Mouse (Mus musculus): Measurements from ENCODE around the gene Gcgr. TPM values are rescaled to one million over a fixed set of nuclear protein-coding genes. Genes with fewer than 3 reads are reported as not detected.

The Gcgr gene
- total RNA-seq, 1 experiment: 0.40 TPM

- H3K9ac ChIP-seq (ENCODE audit: insufficient read depth, low read depth, low read length, poor library complexity, severe bottlenecking): peak overlapping the region; percentile 30; the same call in 1 of the 2 replicates
- no peak overlapping the region for H3K27ac ChIP-seq (ENCODE audit: insufficient read depth, low read depth, low read length, poor library complexity, severe bottlenecking)
- H3K4me1 ChIP-seq (ENCODE audit: control insufficient read depth in 2 of 2, insufficient read depth in 2 of 2, low read length in 2 of 2, poor library complexity in 1 of 2): peaks cover 0 to 15% of the 10 kb centered on the region in 2 experiments; a peak in 1 of 4 replicates
- no peak for TF ChIP-seq MAFK (IDR thresholded peaks at IDR 0.05; ENCODE audit: insufficient read depth, low read depth, low read length)
- TF ChIP-seq ZC3H11A (IDR thresholded peaks at IDR 0.05; ENCODE audit: borderline replicate concordance, low read depth, low read length): no peak
- no peak overlapping the region for H3K4me3 ChIP-seq (ENCODE audit: insufficient read depth in 1 of 2, low read depth in 1 of 2, low read length in 2 of 2, poor library complexity in 1 of 2, severe bottlenecking in 1 of 2)
- no peak for DNase-seq (ENCODE audit: low read depth, low spot score)
- in situ Hi-C loops (cut with MboI; ENCODE audit: low sequenced_read_pairs in 2 of 2, unreplicated experiment in 2 of 2): no loop called here
- H3K36me3 ChIP-seq (ENCODE audit: control insufficient read depth, insufficient read depth, low read length, poor library complexity, severe bottlenecking): peaks cover 4% of the 10 kb centered on the region; the same call in 1 of the 2 replicates
- H3K9me3 ChIP-seq (ENCODE audit: control insufficient read depth, insufficient read depth, low read depth, low read length): no peaks in the 10 kb centered on the region
Observed at GRCm38 (mm10) chr11:120539285-120540014, 9.0 kb downstream of the Gcgr start.

DNA sequence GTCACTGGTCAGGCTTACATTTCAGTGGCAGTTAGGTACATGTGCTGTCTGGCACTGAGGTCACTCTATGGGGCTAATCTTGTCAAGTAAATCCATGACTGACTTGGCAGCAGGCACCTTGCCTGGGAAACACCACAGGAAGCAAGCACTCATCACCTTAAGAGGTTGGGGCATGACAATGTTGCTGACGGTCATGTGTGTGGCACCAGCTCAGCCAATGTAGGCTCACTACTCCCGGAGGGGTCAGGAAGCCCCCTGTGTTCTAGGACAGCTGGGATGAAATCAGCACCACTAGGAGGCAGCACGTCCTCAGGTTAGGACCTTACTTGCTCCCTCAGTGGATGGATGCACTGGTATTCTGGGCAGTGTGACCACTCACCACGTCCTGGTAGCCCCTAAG is 11.4 kb downstream of the Gcgr start:
- Histone ChIP-seq H3K27ac (ENCODE audit: insufficient read depth, low read depth, low read length, poor library complexity, severe bottlenecking) (no peak overlapping the region), H3K36me3 (ENCODE audit: control insufficient read depth, insufficient read depth, low read length, poor library complexity, severe bottlenecking) (peaks cover 5% of the 10 kb centered on the region; the same call in 1 of the 2 replicates), H3K4me3 (ENCODE audit: insufficient read depth in 1 of 2, low read depth in 1 of 2, low read length in 2 of 2, poor library complexity in 1 of 2, severe bottlenecking in 1 of 2) (no peak overlapping the region), H3K9ac (ENCODE audit: insufficient read depth, low read depth, low read length, poor library complexity, severe bottlenecking) (no peak overlapping the region), H3K9me3 (ENCODE audit: control insufficient read depth, insufficient read depth, low read depth, low read length) (no peaks in the 10 kb centered on the region), H3K4me1 (ENCODE audit: control insufficient read depth in 2 of 2, insufficient read depth in 2 of 2, low read length in 2 of 2, poor library complexity in 1 of 2) (peaks cover 0 to 15% of the 10 kb centered on the region in 2 experiments; a peak in 1 of 4 replicates)
- no peak for TF ChIP-seq CHD2 (IDR thresholded peaks at IDR 0.05; ENCODE audit: low read depth, low read length)
- no peak for TF ChIP-seq ZNF384 (IDR thresholded peaks at IDR 0.05; ENCODE audit: low read depth, low read length)
- TF ChIP-seq HCFC1 (IDR thresholded peaks at IDR 0.05; ENCODE audit: borderline replicate concordance, insufficient read depth, low read length): no peak
- no peak for TF ChIP-seq MAFK (IDR thresholded peaks at IDR 0.05; ENCODE audit: insufficient read depth, low read depth, low read length)
- TF ChIP-seq ZC3H11A (IDR thresholded peaks at IDR 0.05; ENCODE audit: borderline replicate concordance, low read depth, low read length): no peak
- in situ Hi-C loops (cut with MboI; ENCODE audit: low sequenced_read_pairs in 2 of 2, unreplicated experiment in 2 of 2): no loop called here
- DNase-seq (ENCODE audit: low read depth, low spot score): no peak

DNA sequence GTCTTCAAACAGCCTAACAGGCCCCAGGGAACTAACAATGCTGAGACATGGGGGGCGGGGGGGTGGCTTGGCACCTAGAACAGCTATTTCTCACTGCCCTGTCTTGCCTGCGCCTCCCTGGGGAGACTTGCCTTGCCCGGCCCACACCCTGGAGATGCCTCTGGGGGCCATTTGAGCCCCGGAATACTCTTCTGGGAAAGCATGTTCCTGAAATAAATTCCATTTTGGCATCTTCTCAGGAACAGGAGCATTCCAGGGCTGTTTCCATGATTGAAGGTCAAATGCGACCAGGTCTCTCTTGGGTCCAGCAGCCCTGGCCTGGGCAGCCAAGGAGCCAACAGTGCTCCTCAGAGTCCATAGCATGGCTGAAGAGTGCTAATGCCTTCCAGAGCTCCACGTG is 11.9 kb downstream of the Gcgr start:
- no peak for DNase-seq (ENCODE audit: low read depth, low spot score)
- Histone ChIP-seq H3K4me3 (ENCODE audit: insufficient read depth in 1 of 2, low read depth in 1 of 2, low read length in 2 of 2, poor library complexity in 1 of 2, severe bottlenecking in 1 of 2) (no peak overlapping the region), H3K36me3 (ENCODE audit: control insufficient read depth, insufficient read depth, low read length, poor library complexity, severe bottlenecking) (peaks cover 5% of the 10 kb centered on the region; the same call in 1 of the 2 replicates), H3K9ac (ENCODE audit: insufficient read depth, low read depth, low read length, poor library complexity, severe bottlenecking) (no peak overlapping the region), H3K4me1 (ENCODE audit: control insufficient read depth in 2 of 2, insufficient read depth in 2 of 2, low read length in 2 of 2, poor library complexity in 1 of 2) (peaks cover 0 to 15% of the 10 kb centered on the region in 2 experiments; a peak in 1 of 4 replicates), H3K27ac (ENCODE audit: insufficient read depth, low read depth, low read length, poor library complexity, severe bottlenecking) (no peak overlapping the region), H3K9me3 (ENCODE audit: control insufficient read depth, insufficient read depth, low read depth, low read length) (no peaks in the 10 kb centered on the region)
- TF ChIP-seq ZC3H11A (IDR thresholded peaks at IDR 0.05; ENCODE audit: borderline replicate concordance, low read depth, low read length): no peak
- TF ChIP-seq CHD2 (IDR thresholded peaks at IDR 0.05; ENCODE audit: low read depth, low read length): no peak
- TF ChIP-seq MAFK (IDR thresholded peaks at IDR 0.05; ENCODE audit: insufficient read depth, low read depth, low read length): no peak
- TF ChIP-seq ZNF384 (IDR thresholded peaks at IDR 0.05; ENCODE audit: low read depth, low read length): no peak
- TF ChIP-seq HCFC1 (IDR thresholded peaks at IDR 0.05; ENCODE audit: borderline replicate concordance, insufficient read depth, low read length): no peak
- in situ Hi-C loops (cut with MboI; ENCODE audit: low sequenced_read_pairs in 2 of 2, unreplicated experiment in 2 of 2): no loop called here

DNA sequence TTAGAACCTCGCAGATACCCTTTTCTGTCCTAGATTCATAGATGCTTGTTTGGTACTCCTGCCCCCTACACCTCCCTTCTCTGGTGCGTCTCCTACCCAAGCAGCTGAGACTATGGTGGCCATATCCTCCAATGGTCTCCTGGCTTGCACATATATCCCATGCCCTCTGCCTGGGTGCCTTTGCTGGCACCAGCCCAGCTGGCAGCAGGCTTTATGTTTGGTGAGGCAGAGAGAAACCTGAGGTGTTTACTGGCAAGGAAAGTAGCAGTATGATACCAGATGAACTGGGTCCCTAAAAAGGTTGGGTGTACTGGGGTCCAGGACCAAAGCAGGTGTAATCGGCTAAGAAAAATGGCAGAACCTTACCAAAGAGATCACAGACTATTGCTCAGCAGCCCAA is 15.5 kb downstream of the Gcgr start:
- TF ChIP-seq ZNF384 (IDR thresholded peaks at IDR 0.05; ENCODE audit: low read depth, low read length) (no peak), CHD2 (IDR thresholded peaks at IDR 0.05; ENCODE audit: low read depth, low read length) (no peak), ZC3H11A (IDR thresholded peaks at IDR 0.05; ENCODE audit: borderline replicate concordance, low read depth, low read length) (no peak), HCFC1 (IDR thresholded peaks at IDR 0.05; ENCODE audit: borderline replicate concordance, insufficient read depth, low read length) (no peak), MAFK (IDR thresholded peaks at IDR 0.05; ENCODE audit: insufficient read depth, low read depth, low read length) (no peak)
- H3K36me3 ChIP-seq (ENCODE audit: control insufficient read depth, insufficient read depth, low read length, poor library complexity, severe bottlenecking): peaks cover 5% of the 10 kb centered on the region; the same call in 1 of the 2 replicates
- DNase-seq (ENCODE audit: low read depth, low spot score): no peak
- H3K9ac ChIP-seq (ENCODE audit: insufficient read depth, low read depth, low read length, poor library complexity, severe bottlenecking): no peak overlapping the region
- H3K27ac ChIP-seq (ENCODE audit: insufficient read depth, low read depth, low read length, poor library complexity, severe bottlenecking): no peak overlapping the region
- H3K9me3 ChIP-seq (ENCODE audit: control insufficient read depth, insufficient read depth, low read depth, low read length): no peaks in the 10 kb centered on the region
- H3K4me3 ChIP-seq (ENCODE audit: insufficient read depth in 1 of 2, low read depth in 1 of 2, low read length in 2 of 2, poor library complexity in 1 of 2, severe bottlenecking in 1 of 2): no peak overlapping the region
- peaks cover 0 to 9% of the 10 kb centered on the region in 2 experiments; a peak in 3 of 4 replicates for H3K4me1 ChIP-seq (ENCODE audit: control insufficient read depth in 2 of 2, insufficient read depth in 2 of 2, low read length in 2 of 2, poor library complexity in 1 of 2)
- in situ Hi-C loops (cut with MboI; ENCODE audit: low sequenced_read_pairs in 2 of 2, unreplicated experiment in 2 of 2): no loop called here
